Mouse (Mus musculus): Measurements from ENCODE around the gene Brca2.

- TF ChIP-seq CTCF (IDR thresholded peaks at IDR 0.05; ENCODE audit: insufficient read depth, low read depth, low read length) (no peak), POLR2A (IDR thresholded peaks at IDR 0.05; ENCODE audit: insufficient read depth, low read depth, low read length) (no peak)
These were observed 45.1 kb upstream of the Brca2 start for GRCm38 (mm10) chr5:150477364-150477763.

Data from olfactory bulb, adult 2 months (tissue).